Mouse (Mus musculus): ENCODE results near the gene Chn1. TPM values are rescaled to one million over a fixed set of nuclear protein-coding genes. Genes with fewer than 3 reads are reported as not detected.
A peak's percentile ranks its signal among the peaks of the same experiment; 100 is the strongest.

The Chn1 gene
- polyA plus RNA-seq, 1 experiment from 2014 or later = 94.9 TPM

GRCm38 (mm10) chr2:73779796-73780195 lies 4.7 kb upstream of the Chn1 start:
- Histone ChIP-seq H3K9ac (replicated peaks) (no peak overlapping the region), H3K27me3 (no peaks in the 10 kb centered on the region), H3K36me3 (no peaks in the 10 kb centered on the region), H3K9me3 (no peaks in the 10 kb centered on the region), H3K4me2 (replicated peaks) (peak overlapping the region; percentile 25), H3K27ac (replicated peaks) (peak overlapping the region; percentile 71), H3K4me1 (peaks cover 57% of the 10 kb centered on the region), H3K4me3 (no peak overlapping the region)
- no peak for ATAC-seq (replicated peaks)
- 21% methylated on average over 7 of the region's 7 CpGs for WGBS

- no peaks in the 10 kb centered on the region for H3K9me3 ChIP-seq
- no peaks in the 10 kb centered on the region for H3K36me3 ChIP-seq
- H3K27me3 ChIP-seq = no peaks in the 10 kb centered on the region
- H3K4me1 ChIP-seq = peaks cover 61% of the 10 kb centered on the region
- H3K4me2 ChIP-seq (replicated peaks) = peak overlapping the region; percentile 25
- no peak overlapping the region for H3K4me3 ChIP-seq
- H3K9ac ChIP-seq (replicated peaks) = no peak overlapping the region
- WGBS = 42% methylated on average over 4 of the region's 4 CpGs
- peak overlapping the region; percentile 71 for H3K27ac ChIP-seq (replicated peaks)
- ATAC-seq (replicated peaks) = no peak
Observed at GRCm38 (mm10) chr2:73779016-73779595, 4.0 kb upstream of the Chn1 start.

- no peaks in the 10 kb centered on the region for H3K36me3 ChIP-seq
- no peak overlapping the region for H3K4me3 ChIP-seq
- no peak overlapping the region for H3K9ac ChIP-seq (replicated peaks)
- H3K9me3 ChIP-seq = no peaks in the 10 kb centered on the region
- ATAC-seq (replicated peaks) = no peak
- 0 out of 2 replicates have a peak overlapping the region, but pooled peaks have one; percentile 96 for H3K27ac ChIP-seq (replicated peaks)
- H3K27me3 ChIP-seq = no peaks in the 10 kb centered on the region
- peaks cover 70% of the 10 kb centered on the region for H3K4me1 ChIP-seq
- no peak overlapping the region for H3K4me2 ChIP-seq (replicated peaks)
- 32% methylated on average over 4 of the region's 4 CpGs for WGBS
Observed at GRCm38 (mm10) chr2:73776936-73777335, 1.8 kb upstream of the Chn1 start.

- Histone ChIP-seq H3K27me3 (no peaks in the 10 kb centered on the region), H3K4me3 (peak overlapping the region; percentile 97), H3K9me3 (no peaks in the 10 kb centered on the region), H3K9ac (replicated peaks) (peak overlapping the region; percentile 82), H3K27ac (replicated peaks) (peak overlapping the region; percentile 96), H3K4me1 (peaks cover 61% of the 10 kb centered on the region), H3K4me2 (replicated peaks) (peak overlapping the region; percentile 53), H3K36me3 (no peaks in the 10 kb centered on the region)
- peak; percentile 5; the same call in 1 of the 2 replicates for ATAC-seq (replicated peaks)
- WGBS = under 1% methylated on average over 22 of the region's 22 CpGs
Observed at GRCm38 (mm10) chr2:73775683-73776310, 651 bp upstream of the Chn1 start.

DNA sequence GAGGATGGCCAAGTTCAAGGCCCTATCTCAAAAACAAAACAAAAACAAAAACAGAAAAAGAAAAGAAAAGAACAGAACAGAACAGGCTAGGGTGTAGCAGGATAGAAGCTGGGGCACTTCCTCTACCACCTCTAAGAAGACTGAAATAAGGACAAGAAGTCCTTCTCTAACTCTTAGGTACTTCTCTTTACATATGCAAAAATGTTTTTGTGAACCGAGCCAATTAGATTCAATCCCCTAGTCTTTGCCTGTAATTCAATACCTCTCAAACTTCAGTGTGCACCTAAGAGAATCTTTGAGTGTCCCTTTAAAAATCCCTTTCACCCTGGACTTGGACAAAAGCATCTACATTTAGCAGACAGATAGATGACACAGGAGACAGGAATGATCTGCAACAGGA lies 2.2 kb downstream of the Chn1 start:
- Histone ChIP-seq H3K4me1 (peaks cover 34% of the 10 kb centered on the region), H3K9ac (replicated peaks) (peak overlapping the region; percentile 19; the same call in 1 of the 2 replicates), H3K9me3 (no peaks in the 10 kb centered on the region), H3K4me3 (peak overlapping the region; percentile 97), H3K27ac (replicated peaks) (no peak overlapping the region), H3K4me2 (replicated peaks) (peak overlapping the region; percentile 48), H3K27me3 (no peaks in the 10 kb centered on the region), H3K36me3 (no peaks in the 10 kb centered on the region)
- no peak for ATAC-seq (replicated peaks)
- 11% methylated on average over 1 of the region's 1 CpGs for WGBS

DNA sequence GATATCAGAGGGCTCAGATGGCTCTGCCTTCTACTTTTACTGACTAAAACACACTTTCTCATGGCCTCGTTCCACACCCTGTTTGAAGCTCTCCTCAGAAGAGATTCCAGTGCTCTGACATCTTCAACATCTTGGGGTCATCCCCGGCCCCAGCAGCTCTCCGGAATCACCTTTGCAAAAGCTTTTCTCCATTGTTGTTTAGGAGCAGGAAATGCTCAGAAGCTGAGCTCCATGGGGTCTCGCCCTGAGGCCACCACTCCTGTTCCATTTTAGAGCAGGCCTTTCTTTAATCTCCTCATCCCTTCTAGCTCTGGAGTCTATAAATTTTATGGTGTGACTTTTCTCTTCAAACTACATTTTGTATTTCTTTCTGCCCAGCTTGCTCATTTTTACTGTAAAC lies 6.5 kb downstream of the Chn1 start:
- no peak overlapping the region for H3K4me3 ChIP-seq
- no peak for ATAC-seq (replicated peaks)
- no peak overlapping the region for H3K9ac ChIP-seq (replicated peaks)
- H3K9me3 ChIP-seq = no peaks in the 10 kb centered on the region
- H3K36me3 ChIP-seq = no peaks in the 10 kb centered on the region
- no peak overlapping the region for H3K27ac ChIP-seq (replicated peaks)
- 73% methylated on average over 4 of the region's 4 CpGs for WGBS
- H3K4me1 ChIP-seq = peaks cover 28% of the 10 kb centered on the region
- no peak overlapping the region for H3K4me2 ChIP-seq (replicated peaks)
- H3K27me3 ChIP-seq = no peaks in the 10 kb centered on the region

DNA sequence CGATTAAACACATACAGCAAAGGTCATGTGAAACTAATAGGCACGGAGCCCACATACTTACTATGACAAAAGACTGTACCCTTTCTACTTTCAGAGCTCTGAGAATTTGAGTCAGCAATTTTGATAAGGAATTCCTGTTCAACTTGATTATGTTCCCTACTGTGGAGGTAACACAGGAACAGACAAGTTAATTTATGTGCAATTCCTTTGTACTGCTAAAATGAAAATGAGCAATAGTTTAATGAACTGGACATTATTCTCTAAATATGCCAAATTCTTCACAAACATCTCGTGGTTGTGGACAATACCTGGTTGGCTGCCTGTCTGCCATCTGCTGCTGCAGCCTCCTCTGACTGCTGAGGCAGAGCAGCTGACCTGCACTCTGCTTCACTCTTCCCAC lies 11.6 kb downstream of the Chn1 start:
- WGBS = 39% methylated on average over 3 of the region's 3 CpGs
- ATAC-seq (replicated peaks) = no peak

GRCm38 (mm10) chr2:73759899-73760298 lies 15.2 kb downstream of the Chn1 start:
- no peaks in the 10 kb centered on the region for H3K27me3 ChIP-seq
- H3K4me1 ChIP-seq = peaks cover 14% of the 10 kb centered on the region
- no peaks in the 10 kb centered on the region for H3K36me3 ChIP-seq
- H3K9me3 ChIP-seq = no peaks in the 10 kb centered on the region
- 87% methylated on average over 7 of the region's 7 CpGs for WGBS
- H3K4me2 ChIP-seq (replicated peaks) = no peak overlapping the region
- no peak for ATAC-seq (replicated peaks)
- no peak overlapping the region for H3K4me3 ChIP-seq
- no peak overlapping the region for H3K27ac ChIP-seq (replicated peaks)
- no peak overlapping the region for H3K9ac ChIP-seq (replicated peaks)

More for the DNA sequence above, 11.6 kb downstream of the Chn1 start:
- Histone ChIP-seq H3K4me2 (replicated peaks) (no peak overlapping the region), H3K4me3 (no peak overlapping the region), H3K9ac (replicated peaks) (no peak overlapping the region), H3K27me3 (no peaks in the 10 kb centered on the region), H3K9me3 (no peaks in the 10 kb centered on the region), H3K36me3 (no peaks in the 10 kb centered on the region), H3K27ac (replicated peaks) (no peak overlapping the region), H3K4me1 (peaks cover 16% of the 10 kb centered on the region)

DNA sequence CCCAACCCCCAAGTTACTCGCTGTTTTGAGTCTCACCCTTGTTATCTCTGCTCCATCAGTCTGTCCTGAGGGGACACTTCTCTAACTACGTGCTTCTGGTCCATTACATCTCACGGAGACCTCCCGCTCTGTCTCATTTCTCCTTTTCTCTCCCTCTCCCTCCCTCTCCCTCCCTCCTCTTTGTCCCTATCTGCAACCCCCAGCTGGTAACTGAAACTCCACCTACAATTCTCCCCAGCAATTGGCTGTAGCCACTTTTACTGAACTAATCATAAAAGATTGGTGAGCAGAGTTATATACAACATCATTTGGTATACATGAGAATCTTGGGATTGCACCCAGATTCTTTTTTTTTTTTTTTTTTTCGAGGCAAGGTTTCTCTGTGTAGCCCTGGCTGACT lies 16.1 kb downstream of the Chn1 start:
- WGBS = 78% methylated on average over 5 of the region's 5 CpGs
- H3K9ac ChIP-seq (replicated peaks) = no peak overlapping the region
- H3K36me3 ChIP-seq = no peaks in the 10 kb centered on the region
- no peaks in the 10 kb centered on the region for H3K27me3 ChIP-seq
- H3K4me3 ChIP-seq = no peak overlapping the region
- H3K9me3 ChIP-seq = no peaks in the 10 kb centered on the region
- H3K4me2 ChIP-seq (replicated peaks) = no peak overlapping the region
- peaks cover 8% of the 10 kb centered on the region for H3K4me1 ChIP-seq
- no peak for ATAC-seq (replicated peaks)
- H3K27ac ChIP-seq (replicated peaks) = no peak overlapping the region

DNA sequence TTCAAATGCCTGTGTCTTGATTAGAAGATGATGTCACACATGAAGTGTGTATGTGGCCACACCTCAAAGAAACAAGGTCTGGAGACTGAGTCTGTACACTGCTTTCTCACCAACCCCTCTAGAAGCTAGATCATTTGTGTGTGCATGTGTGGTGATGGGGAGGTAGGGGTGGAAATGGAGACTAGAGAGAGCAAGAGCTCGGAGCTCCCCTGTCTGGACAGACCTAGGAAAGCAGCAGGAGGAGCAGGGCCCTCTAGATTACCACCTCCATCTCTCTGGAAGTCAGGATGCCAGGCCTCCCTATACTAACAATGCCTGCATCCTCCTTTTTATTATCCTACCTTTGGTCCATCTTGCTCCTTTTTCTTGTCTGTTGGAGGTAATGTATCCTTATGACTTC lies 27.8 kb downstream of the Chn1 start:
- Histone ChIP-seq H3K9ac (replicated peaks) (no peak overlapping the region), H3K27ac (replicated peaks) (no peak overlapping the region), H3K27me3 (no peaks in the 10 kb centered on the region), H3K4me1 (no peaks in the 10 kb centered on the region), H3K4me2 (replicated peaks) (no peak overlapping the region), H3K9me3 (no peaks in the 10 kb centered on the region), H3K36me3 (no peaks in the 10 kb centered on the region), H3K4me3 (no peak overlapping the region)
- WGBS = 96% methylated on average over 1 of the region's 1 CpGs
- no peak for ATAC-seq (replicated peaks)

DNA sequence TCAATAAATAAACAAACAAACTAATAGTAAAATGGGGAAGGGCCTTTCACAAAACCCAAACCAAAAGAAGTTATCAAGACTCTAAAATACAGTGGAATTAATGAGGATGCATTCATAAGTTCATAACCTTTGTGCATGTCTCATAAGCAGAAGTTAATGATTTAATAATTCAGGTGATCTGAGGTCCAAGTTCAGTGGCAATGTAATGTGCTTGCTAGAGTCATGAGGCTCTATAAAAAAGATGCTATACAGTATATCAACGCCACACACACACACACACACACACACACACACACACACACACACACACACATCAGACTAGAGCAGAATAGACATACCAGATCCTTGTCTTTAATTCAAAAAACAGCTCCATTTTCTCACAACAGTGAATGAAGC lies 28.8 kb downstream of the Chn1 start:
- no peaks in the 10 kb centered on the region for H3K27me3 ChIP-seq
- no peak overlapping the region for H3K9ac ChIP-seq (replicated peaks)

DNA sequence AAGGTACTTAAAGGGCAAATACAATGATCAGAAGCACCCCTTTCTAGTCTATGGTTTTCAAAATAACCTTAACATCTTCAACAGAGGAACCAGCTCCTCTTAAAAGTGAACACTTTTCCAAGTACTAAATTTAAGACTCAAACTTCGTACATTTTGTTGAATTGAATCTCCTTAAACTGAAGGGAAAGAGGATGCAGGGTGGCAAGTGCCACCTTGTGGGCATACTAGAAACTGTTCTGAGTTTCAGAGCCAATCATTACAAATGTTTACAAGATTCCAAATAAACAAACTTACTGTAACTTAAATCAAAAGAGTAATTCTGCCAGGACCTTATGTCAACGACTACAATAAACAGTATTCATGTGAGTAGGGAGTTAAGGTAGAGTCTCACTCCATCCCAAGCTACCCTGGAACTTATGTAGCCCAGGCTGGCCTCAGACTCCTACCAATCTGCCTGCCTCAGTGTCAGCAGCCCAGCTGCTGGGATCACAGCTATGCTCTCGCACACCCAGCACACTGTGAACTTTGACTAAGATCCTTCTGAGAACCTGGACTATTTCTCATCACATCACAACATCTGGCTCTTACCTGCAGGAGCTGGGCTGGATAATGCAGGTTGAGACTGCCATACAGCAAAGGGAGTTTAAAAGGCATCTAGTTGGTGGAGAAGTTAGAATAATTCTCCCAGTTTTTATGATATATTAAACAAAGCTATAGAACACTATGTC lies 29.3 kb downstream of the Chn1 start:
- Histone ChIP-seq H3K27ac (replicated peaks) (no peak overlapping the region), H3K4me1 (no peaks in the 10 kb centered on the region), H3K36me3 (no peaks in the 10 kb centered on the region), H3K4me2 (replicated peaks) (no peak overlapping the region), H3K4me3 (no peak overlapping the region), H3K27me3 (no peaks in the 10 kb centered on the region), H3K9ac (replicated peaks) (no peak overlapping the region), H3K9me3 (no peaks in the 10 kb centered on the region)
- WGBS = 69% methylated on average over 3 of the region's 3 CpGs
- peak; percentile 46; the same call in 1 of the 2 replicates for ATAC-seq (replicated peaks)

More for the DNA sequence above, 28.8 kb downstream of the Chn1 start:
- Histone ChIP-seq H3K4me2 (replicated peaks) (no peak overlapping the region), H3K9me3 (no peaks in the 10 kb centered on the region), H3K36me3 (no peaks in the 10 kb centered on the region), H3K4me1 (no peaks in the 10 kb centered on the region), H3K27ac (replicated peaks) (no peak overlapping the region), H3K4me3 (no peak overlapping the region)
- WGBS = 100% methylated on average over 1 of the region's 1 CpGs
- ATAC-seq (replicated peaks) = no peak

Data from forebrain, embryonic 15.5 days (tissue).